Mouse (Mus musculus): ENCODE measurements around the gene Wbp2. TPM values are rescaled to one million over a fixed set of nuclear protein-coding genes. Genes with fewer than 3 reads are reported as not detected.

Gene Wbp2
- total RNA-seq, 2 experiments from 2014 or later = 17.3 to 96.6 TPM

- ATAC-seq (replicated peaks; ENCODE audit: poor library complexity, severe bottlenecking) = peak; percentile 34
These were observed 15.3 kb downstream of the Wbp2 start for GRCm38 (mm10) chr11:116071510-116071909.

DNA sequence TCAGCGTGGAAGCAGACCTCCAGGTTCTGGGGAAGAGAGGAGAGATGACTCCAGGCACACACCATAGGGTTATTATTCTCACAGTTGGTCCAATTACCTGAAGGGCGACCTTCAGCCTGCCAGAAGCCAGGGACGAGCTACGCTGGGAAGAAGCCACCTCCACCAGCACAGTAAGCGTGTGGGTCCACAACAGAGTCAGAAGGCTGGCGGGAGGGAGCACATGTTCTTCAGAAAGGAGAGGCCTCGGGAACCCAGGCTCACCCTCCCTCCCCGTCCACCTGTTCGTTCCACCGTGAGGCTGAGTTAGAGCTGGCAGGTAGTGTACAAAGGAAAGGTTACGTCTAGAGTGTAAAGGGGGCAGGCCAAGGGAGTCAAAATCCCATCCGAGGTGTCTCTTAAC, 21.4 kb downstream of the Wbp2 start:
- no peak for ATAC-seq (replicated peaks; ENCODE audit: poor library complexity, severe bottlenecking)

DNA sequence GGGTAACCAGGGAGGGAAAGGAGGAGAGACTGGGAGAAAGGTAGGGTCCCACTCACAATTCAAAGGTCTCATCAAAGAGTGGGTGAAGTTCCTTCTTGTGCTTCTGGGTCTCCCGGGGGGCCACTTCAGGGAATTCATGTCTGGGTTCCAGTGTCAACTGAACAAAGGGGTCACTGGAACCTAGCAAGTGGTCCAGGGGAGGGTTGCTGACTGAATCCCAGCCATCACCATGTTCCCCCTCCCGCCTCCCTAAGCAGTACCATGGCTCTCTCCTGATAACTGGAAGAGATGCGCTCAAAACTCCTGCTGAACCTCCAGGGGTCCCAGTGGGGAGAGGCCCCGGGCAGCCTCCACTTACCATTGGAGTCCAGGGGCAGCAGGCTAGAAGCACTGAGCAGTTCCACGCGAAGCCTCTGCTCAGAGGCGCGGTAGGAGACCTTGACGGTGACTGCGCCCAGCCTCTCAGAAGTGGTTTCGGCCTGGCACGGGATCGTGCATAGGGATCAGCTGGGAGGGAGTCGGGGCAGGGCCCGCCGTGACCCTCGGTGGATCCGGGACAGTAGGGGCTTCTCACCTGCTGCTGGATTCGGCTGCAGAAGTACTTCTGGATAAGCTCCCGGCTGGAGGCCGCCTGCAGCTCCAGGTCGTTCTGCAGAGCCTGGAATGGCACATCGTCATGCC, 22.5 kb downstream of the Wbp2 start:
- ATAC-seq (replicated peaks; ENCODE audit: poor library complexity, severe bottlenecking) = no peak

DNA sequence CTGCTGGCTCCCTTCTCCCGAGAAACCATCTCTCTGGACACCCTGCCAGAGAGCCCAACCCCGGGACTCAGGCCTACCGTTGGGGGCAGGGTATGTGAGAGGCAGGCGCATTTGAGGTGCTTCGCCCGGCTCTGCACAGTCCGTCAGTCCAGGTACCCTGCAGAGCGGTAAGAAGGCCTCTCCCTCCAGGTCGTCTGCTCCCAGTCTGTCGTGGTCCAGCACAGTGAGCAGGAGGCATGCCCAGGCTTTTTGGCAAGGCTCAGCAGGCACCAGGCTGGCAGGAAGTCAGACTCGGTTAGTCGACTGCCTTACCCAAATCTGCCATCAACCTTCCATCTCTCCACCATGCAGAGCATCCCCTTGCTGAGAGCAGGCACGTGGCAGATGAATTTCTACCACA, 23.2 kb downstream of the Wbp2 start:
- ATAC-seq (replicated peaks; ENCODE audit: poor library complexity, severe bottlenecking) = no peak

GRCm38 (mm10) chr11:116062521-116062920, 24.3 kb downstream of the Wbp2 start:
- ATAC-seq (replicated peaks; ENCODE audit: poor library complexity, severe bottlenecking) = no peak

GRCm38 (mm10) chr11:116061641-116062415, 25.0 kb downstream of the Wbp2 start:
- no peak for ATAC-seq (replicated peaks; ENCODE audit: poor library complexity, severe bottlenecking)

- ATAC-seq (replicated peaks; ENCODE audit: poor library complexity, severe bottlenecking) = no peak
These were observed 26.2 kb downstream of the Wbp2 start for GRCm38 (mm10) chr11:116060596-116060995.

DNA sequence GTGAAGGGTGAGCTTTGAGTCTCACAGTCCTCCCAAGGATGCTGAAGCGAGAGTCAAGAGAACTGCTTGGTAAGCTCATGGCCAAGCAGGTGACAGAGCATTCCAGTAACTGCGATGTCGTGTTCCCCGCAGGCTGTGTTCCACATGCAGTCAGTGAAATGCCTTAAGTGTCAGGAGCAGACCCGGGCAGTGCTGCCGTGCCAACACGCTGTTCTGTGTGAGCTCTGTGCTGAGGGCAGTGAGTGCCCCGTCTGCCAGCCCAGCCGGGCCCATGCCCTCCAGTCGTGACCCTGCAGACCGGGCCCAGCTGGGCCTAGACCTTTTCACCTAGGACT, 27.1 kb downstream of the Wbp2 start:
- no peak for ATAC-seq (replicated peaks; ENCODE audit: poor library complexity, severe bottlenecking)

- no peak for ATAC-seq (replicated peaks; ENCODE audit: poor library complexity, severe bottlenecking)
These were observed 27.7 kb downstream of the Wbp2 start for GRCm38 (mm10) chr11:116058868-116059690.

- no peak for ATAC-seq (replicated peaks; ENCODE audit: poor library complexity, severe bottlenecking)
These were observed 28.7 kb downstream of the Wbp2 start for GRCm38 (mm10) chr11:116058022-116058614.

DNA sequence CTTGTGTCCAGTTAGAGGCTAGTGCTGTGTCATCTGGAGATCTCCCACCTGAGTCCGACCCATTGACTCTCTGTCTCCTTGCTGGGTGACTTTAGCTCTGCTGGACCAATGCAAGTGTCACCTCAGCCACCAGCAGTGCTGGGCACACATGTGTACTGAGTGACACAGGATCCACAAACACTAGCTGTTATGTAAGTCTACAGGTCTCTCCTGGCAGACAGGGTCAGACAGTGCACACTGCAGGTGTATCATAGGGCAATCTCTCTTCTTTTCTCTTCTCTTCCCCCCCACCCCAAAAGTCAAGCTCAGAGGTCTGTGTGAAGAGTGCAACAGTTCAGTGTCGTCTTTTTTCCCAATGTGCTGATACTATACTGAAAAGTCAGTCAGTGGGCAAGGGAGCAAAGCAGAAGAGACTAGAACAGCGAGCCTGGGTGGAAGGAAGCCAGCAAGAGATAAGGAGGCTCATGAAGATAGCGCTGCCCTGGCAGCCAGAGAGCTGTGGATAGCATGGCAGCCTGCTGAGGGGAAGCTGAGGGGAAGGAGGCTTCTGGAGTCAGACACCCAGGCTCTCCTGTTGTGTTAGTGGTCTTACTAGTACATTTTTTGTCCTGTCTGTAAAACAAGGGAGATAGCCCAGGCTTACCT, 29.4 kb downstream of the Wbp2 start:
- no peak for ATAC-seq (replicated peaks; ENCODE audit: poor library complexity, severe bottlenecking)

- no peak for ATAC-seq (replicated peaks; ENCODE audit: poor library complexity, severe bottlenecking)
These were observed 30.9 kb downstream of the Wbp2 start for GRCm38 (mm10) chr11:116055873-116056272.

- no peak for ATAC-seq (replicated peaks; ENCODE audit: poor library complexity, severe bottlenecking)
These were observed 33.1 kb downstream of the Wbp2 start for GRCm38 (mm10) chr11:116053510-116054229.

GRCm38 (mm10) chr11:116050196-116050595, 36.6 kb downstream of the Wbp2 start:
- ATAC-seq (replicated peaks; ENCODE audit: poor library complexity, severe bottlenecking) = no peak; the same call in 1 of the 2 replicates

GRCm38 (mm10) chr11:116049610-116050009, 37.2 kb downstream of the Wbp2 start:
- ATAC-seq (replicated peaks; ENCODE audit: poor library complexity, severe bottlenecking) = no peak

GRCm38 (mm10) chr11:116045173-116045572, 41.6 kb downstream of the Wbp2 start:
- no peak for ATAC-seq (replicated peaks; ENCODE audit: poor library complexity, severe bottlenecking)

DNA sequence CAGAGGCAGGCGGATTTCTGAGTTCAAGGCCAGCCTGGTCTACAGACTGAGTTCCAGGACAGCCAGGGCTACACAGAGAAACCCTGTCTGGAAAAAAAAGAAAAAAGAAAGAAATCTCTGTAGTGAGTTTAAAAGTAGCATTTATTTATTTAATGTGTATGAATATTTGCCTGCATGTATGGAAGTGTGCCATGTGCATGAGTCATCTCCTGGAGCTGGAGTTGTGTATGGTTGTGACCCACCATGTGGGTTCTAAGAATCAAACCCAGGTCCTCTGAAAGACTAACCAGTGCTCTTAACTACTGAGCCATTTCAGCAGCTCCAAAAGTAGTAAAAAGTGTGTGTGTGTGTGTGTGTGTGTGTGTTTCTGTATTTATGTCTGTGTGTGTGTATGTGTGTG, 43.5 kb downstream of the Wbp2 start:
- ATAC-seq (replicated peaks; ENCODE audit: poor library complexity, severe bottlenecking) = no peak

DNA sequence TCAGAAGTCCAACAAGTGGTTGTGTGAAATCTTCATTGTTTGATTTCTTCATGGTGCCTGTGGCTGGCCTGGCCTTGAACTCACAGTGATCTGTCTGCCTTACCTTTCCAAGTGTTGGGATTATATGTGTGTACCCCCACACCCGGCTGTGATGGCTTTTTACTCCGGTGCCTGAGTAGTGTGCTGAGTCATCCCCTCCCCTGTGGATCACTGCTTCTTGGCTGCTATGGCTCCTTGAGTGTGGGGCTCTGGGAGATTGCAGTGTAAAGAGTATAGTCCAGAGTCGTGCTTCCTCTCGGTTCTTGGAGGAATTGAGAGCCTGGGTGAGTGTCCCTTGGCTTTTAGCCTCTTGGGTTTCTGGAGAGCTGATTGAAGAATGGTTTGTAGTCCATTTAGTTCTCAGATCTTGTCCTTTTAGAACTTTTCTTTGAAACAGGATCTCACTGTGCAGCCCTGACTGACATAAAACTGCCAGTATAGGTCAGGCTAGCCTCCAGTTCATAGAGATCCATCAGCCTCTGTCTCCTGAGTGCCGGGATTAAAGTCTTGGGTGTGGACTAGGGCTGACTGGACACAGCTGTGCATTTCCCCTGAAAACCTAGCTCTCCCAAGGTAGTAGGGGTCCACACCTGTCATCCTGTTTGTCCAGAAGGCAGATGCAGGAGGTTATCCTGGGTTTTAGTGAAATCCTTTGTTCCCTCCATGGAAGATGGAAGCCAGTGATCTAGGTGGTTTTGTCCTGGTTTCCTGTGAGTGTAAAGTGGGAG, 44.2 kb downstream of the Wbp2 start:
- ATAC-seq (replicated peaks; ENCODE audit: poor library complexity, severe bottlenecking) = no peak

- ATAC-seq (replicated peaks; ENCODE audit: poor library complexity, severe bottlenecking) = no peak
These were observed 45.0 kb downstream of the Wbp2 start for GRCm38 (mm10) chr11:116041833-116042232.

Data from granulocyte monocyte progenitor cell, adult 5-6 weeks (primary cell).